In the genomic region with DNA sequence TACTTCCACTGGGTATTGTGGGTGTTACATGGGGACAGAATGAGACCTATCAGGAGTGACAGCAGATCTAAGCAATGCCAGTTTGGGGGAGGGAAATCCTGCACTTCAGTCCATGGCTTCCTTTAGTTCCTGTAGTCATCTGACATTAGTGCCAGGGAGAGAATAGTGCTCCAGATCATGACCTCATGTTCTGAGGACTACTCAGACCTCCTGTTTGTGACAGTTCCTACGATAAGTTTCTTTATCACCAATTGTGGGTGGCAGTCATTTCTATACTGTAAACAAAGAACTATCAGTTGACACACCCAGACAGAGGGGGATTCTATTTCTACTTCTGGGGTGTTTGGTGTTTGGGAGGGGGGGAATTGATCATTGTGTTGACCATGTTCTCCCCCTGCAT, we compare ENCODE assay signal across 30 mouse cellular contexts. TPM values are rescaled to one million over a fixed set of nuclear protein-coding genes. Genes with fewer than 3 reads are reported as not detected.
DNase-seq lines count a peak whose midpoint lies in the region; ATAC-seq and TF ChIP-seq lines count a peak whose summit lies in the region.
"Had no signal": no experiment of that assay in that cellular context is flagged by ENCODE, and none has a peak within 500 bp of the region (broad histone marks: within the 10 kb centered on the region; RNA-seq: fewer than 3 reads in every experiment).

No protein-coding gene starts in this region.

- H3K36me3 ChIP-seq in MEL (ENCODE audit: control insufficient read depth in 1 of 2, insufficient read depth in 2 of 2, low read length in 2 of 2), result no peaks in the 10 kb centered on the region
- H3K36me3 ChIP-seq: embryonic facial prominence, embryonic 13.5 days; embryonic facial prominence, embryonic 15.5 days; forebrain, embryonic 10.5 days; forebrain, embryonic 12.5 days; G1E had no signal

- H3K4me3 ChIP-seq in MEL (ENCODE audit: control insufficient read depth in 1 of 2, insufficient read depth in 1 of 2, low read depth in 2 of 2, low read length in 2 of 2), result no peak overlapping the region
- H3K4me3 ChIP-seq: embryonic facial prominence, embryonic 13.5 days; embryonic facial prominence, embryonic 15.5 days; erythroblast, embryonic 14.5 days; forebrain, embryonic 10.5 days; forebrain, embryonic 12.5 days had no signal

- no peak overlapping the region for H3K9ac ChIP-seq in MEL (ENCODE audit: control insufficient read depth, low read depth, low read length, poor library complexity, severe bottlenecking)
- H3K9ac ChIP-seq: embryonic facial prominence, embryonic 13.5 days; embryonic facial prominence, embryonic 15.5 days; forebrain, embryonic 12.5 days had no signal

- peak in 1 of 2 experiments; percentile 32; a peak in 1 of 4 replicates for TF ChIP-seq EP300 in MEL (IDR thresholded peaks at IDR 0.05; ENCODE audit: low read depth in 1 of 2, low read length in 2 of 2)

- no peak for TF ChIP-seq CTCF in MEL (IDR thresholded peaks at IDR 0.05 in 2 of 3, conservative IDR thresholded peaks at IDR 0.05 in 1 of 3; ENCODE audit: control insufficient read depth in 1 of 3, insufficient read depth in 1 of 3, low read depth in 2 of 3, low read length in 3 of 3, poor library complexity in 1 of 3, severe bottlenecking in 1 of 3)

- H3K79me2 ChIP-seq in MEL (ENCODE audit: control insufficient read depth, insufficient read depth, low read length, poor library complexity), result no peaks in the 10 kb centered on the region

- H3K27ac ChIP-seq in MEL (ENCODE audit: control insufficient read depth, low read depth, low read length), result no peak overlapping the region
- H3K27ac ChIP-seq: embryonic facial prominence, embryonic 13.5 days; embryonic facial prominence, embryonic 15.5 days; forebrain, embryonic 10.5 days; forebrain, embryonic 12.5 days had no signal

- H3K4me1 ChIP-seq in MEL (ENCODE audit: control insufficient read depth in 1 of 2, insufficient read depth in 2 of 2, low read length in 2 of 2), result 0 out of 4 replicates have a peak, but pooled peaks cover 0 to 2% of the 10 kb centered on the region in 2 experiments
- H3K4me1 ChIP-seq: embryonic facial prominence, embryonic 13.5 days; embryonic facial prominence, embryonic 15.5 days; forebrain, embryonic 10.5 days; forebrain, embryonic 12.5 days had no signal

- no peaks in the 10 kb centered on the region for H3K9me3 ChIP-seq in MEL (replicated peaks; ENCODE audit: insufficient read depth, low read length)
- H3K9me3 ChIP-seq: embryonic facial prominence, embryonic 13.5 days; embryonic facial prominence, embryonic 15.5 days; forebrain, embryonic 10.5 days; forebrain, embryonic 12.5 days; G1E had no signal

- DNase-seq in lung, postnatal 25 days (ENCODE audit: low spot score), result peak; percentile 41
- no peak for DNase-seq in lung, postnatal 36 days
- DNase-seq in MEL (ENCODE audit: low read depth, low spot score), result no peak
- DNase-seq in left cerebral cortex, adult 8-10 months (ENCODE audit: low spot score in 2 of 2), result no peak
- DNase-seq: adrenal gland, adult 2 months; adrenal gland, postnatal 10 days; adrenal gland, postnatal 25 days; B cell, adult 2 months; cerebellum, adult 11 months; cerebellum, adult 18-20 months; cerebellum, adult 8-10 months; cerebellum, adult 9-11 months; cerebellum, postnatal 14 days; cerebellum, postnatal 36 days; embryo, embryonic 11 days had no signal

- no peak for TF ChIP-seq RAD21 in MEL (IDR thresholded peaks at IDR 0.05; ENCODE audit: low read depth, low read length)

- H3K27me3 ChIP-seq in MEL (ENCODE audit: control insufficient read depth in 1 of 2, insufficient read depth in 2 of 2, low read length in 2 of 2), result no peaks in the 10 kb centered on the region
- H3K27me3 ChIP-seq: CH12.LX; embryonic facial prominence, embryonic 13.5 days; embryonic facial prominence, embryonic 15.5 days; forebrain, embryonic 12.5 days had no signal

- ATAC-seq in megakaryocyte-erythroid progenitor cell, adult 5-6 weeks (replicated peaks; ENCODE audit: low FRiP score, low TSS enrichment, poor library complexity, severe bottlenecking), result peak; percentile 86
- ATAC-seq: CD4-positive, CD25-positive, alpha-beta regulatory T cell, adult 4 months; forebrain, embryonic 14.5 days; forebrain, embryonic 16.5 days had no signal

- TF ChIP-seq POLR2A in MEL (IDR thresholded peaks at IDR 0.05; ENCODE audit: control insufficient read depth in 1 of 2, insufficient read depth in 1 of 2, low read depth in 1 of 2, low read length in 2 of 2, poor library complexity in 1 of 2), result no peak

TF ChIP-seq in MEL, 35 proteins besides CTCF, POLR2A, EP300 and RAD21:
- no peak for TF ChIP-seq CHD2 (IDR thresholded peaks at IDR 0.05; ENCODE audit: low read length)
- no peak for TF ChIP-seq ELF1 (IDR thresholded peaks at IDR 0.05; ENCODE audit: low read depth, low read length)
- TF ChIP-seq ETS1 (IDR thresholded peaks at IDR 0.05; ENCODE audit: low read depth, low read length), result peak; percentile 46; the same call in 1 of the 2 replicates

RNA-seq across cellular contexts. Expression of gene Speer4f1, which starts 0.6 kb away (rescaled TPM):
- not detected in 2 replicates for total RNA-seq in MEL (2012; rRNA removed)
- not detected for polyA plus RNA-seq in MEL (2012; ENCODE audit: insufficient read depth in 1 of 2, insufficient read length in 2 of 2, low read depth in 1 of 2, low replicate concordance in 2 of 2, missing spikeins in 1 of 2)
- total RNA-seq in megakaryocyte-erythroid progenitor cell, adult 5-6 weeks (2014; fragmentation: Nextera tagmentation), result not detected in 2 replicates
- not detected in 2 replicates for total RNA-seq in megakaryocyte-erythroid progenitor cell, adult 5-6 weeks (2017)
- total RNA-seq in left cerebral cortex, adult 8-10 months (2022), result not detected
- total RNA-seq: adrenal gland, adult 2 months; adrenal gland, postnatal 10 days; adrenal gland, postnatal 25 days; adrenal gland, postnatal 4 days; CH12.LX; common myeloid progenitor, adult 5-6 weeks; G1E had no signal
- polyA plus RNA-seq: adrenal gland, adult 2 months; brain, embryonic 14.5 days; CD4-positive, CD25-positive, alpha-beta regulatory T cell, adult 4 months; embryonic facial prominence, embryonic 11.5 days; embryonic facial prominence, embryonic 13.5 days; embryonic facial prominence, embryonic 15.5 days; erythroblast, embryonic 14.5 days; forebrain, embryonic 10.5 days; forebrain, embryonic 12.5 days; forebrain, embryonic 14.5 days; forebrain, embryonic 16.5 days; G1E had no signal
